Mouse (Mus musculus) ES-E14 (cell line): ENCODE results near the gene Kif26b.

Experiments
- CHD2 ChIP-seq: IDR thresholded peaks from 2 replicates; pipeline ENCODE4 v1.6.1; 2014; ENCODE audit warnings: mild to moderate bottlenecking, low read depth, low read length, inconsistent platforms
- HCFC1 ChIP-seq: IDR thresholded peaks from 2 replicates; pipeline ENCODE4 v1.6.1; 2012; ENCODE audit warnings: low read length, inconsistent platforms, borderline replicate concordance; ENCODE audit not compliant: insufficient read depth
- MAFK ChIP-seq: IDR thresholded peaks from 2 replicates; pipeline ENCODE4 v1.6.1; 2014; ENCODE audit warnings: mild to moderate bottlenecking, low read depth, low read length, inconsistent platforms; ENCODE audit not compliant: insufficient read depth

DNA sequence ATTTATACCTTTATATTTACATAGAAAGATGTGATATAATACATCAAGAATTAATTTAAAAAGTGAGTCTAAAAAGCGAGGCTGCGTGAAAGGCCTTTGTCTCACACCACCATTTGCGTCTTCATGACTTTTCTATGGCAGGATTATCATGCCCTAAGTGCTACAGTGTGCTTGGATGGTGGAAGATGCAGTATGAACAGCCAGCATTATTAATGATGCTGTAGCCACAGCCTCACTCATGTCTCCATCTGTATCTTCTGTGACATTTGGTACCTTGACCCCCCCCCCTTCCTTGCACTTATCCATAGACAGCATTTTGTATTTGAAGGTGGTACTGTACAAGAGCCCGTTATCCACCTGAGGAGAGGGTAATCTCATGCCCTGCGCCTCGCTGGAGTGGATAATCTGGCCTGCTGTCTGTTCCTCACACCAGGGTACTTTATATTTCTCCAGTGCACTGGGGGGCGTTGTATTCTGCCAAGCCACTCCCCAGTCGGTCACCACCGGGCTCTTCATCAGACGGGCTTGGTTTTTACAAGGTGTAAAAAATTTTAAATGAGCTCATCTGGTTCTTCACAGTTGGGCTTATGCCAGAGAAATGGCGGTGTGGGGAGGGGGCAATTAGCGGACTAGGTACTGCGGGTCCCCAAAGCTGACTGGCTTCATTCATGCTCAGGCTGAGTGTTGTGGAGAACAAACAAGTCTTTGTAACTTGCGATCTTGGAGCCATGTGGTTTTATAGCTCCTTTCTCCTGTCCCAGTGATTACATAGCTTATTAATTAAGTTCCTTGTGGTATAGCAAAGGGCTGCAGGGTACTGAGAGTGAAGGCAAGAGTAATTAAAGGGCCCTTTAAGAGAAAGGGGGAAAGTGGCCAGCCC lies 291.9 kb downstream of the Kif26b start:
- no peak for TF ChIP-seq MAFK
- no peak for TF ChIP-seq HCFC1
- TF ChIP-seq CHD2, result no peak
